Mouse (Mus musculus) CH12.LX (cell line): ENCODE data around the gene Pip5k1b.

Experiments
- CTCF ChIP-seq, 2 experiments: IDR thresholded peaks in 1 of 2; conservative IDR thresholded peaks in 1 of 2; 2 replicates each; pipeline ENCODE4 v1.5.1; 2011 to 2012; ENCODE audit warnings: low read depth in 2 of 2, low read length in 2 of 2, improper control_type of control experiment in 1 of 2, inconsistent platforms in 1 of 2, mild to moderate bottlenecking in 1 of 2, moderate library complexity in 1 of 2
- ELF1 ChIP-seq: IDR thresholded peaks from 2 replicates; pipeline ENCODE4 v1.6.1; 2014; ENCODE audit warnings: low read depth, mild to moderate bottlenecking, inconsistent platforms, low read length, improper control_type of control experiment
- EP300 ChIP-seq: IDR thresholded peaks from 2 replicates; pipeline ENCODE4 v1.6.1; 2011; ENCODE audit warnings: low read length, improper control_type of control experiment
- MAZ ChIP-seq: IDR thresholded peaks from 2 replicates; pipeline ENCODE4 v1.6.1; 2012; ENCODE audit warnings: low read depth, mild to moderate bottlenecking, inconsistent platforms, low read length, improper control_type of control experiment, moderate library complexity
- POLR2A ChIP-seq: IDR thresholded peaks from 2 replicates; pipeline ENCODE4 v1.6.1; 2011; ENCODE audit warnings: low read depth, mild to moderate bottlenecking, improper control_type of control experiment, low read length
- POLR2AphosphoS2 ChIP-seq: IDR thresholded peaks from 2 replicates; pipeline ENCODE4 v1.6.1; 2011; ENCODE audit warnings: low read depth, low read length, improper control_type of control experiment
- UBTF ChIP-seq: IDR thresholded peaks from 2 replicates; pipeline ENCODE4 v1.6.1; 2012; ENCODE audit warnings: low read depth, mild to moderate bottlenecking, inconsistent platforms, low read length, improper control_type of control experiment, moderate library complexity
- USF1 ChIP-seq: IDR thresholded peaks from 2 replicates; pipeline ENCODE4 v1.6.1; 2014; ENCODE audit warnings: low read depth, mild to moderate bottlenecking, inconsistent platforms, low read length, improper control_type of control experiment

DNA sequence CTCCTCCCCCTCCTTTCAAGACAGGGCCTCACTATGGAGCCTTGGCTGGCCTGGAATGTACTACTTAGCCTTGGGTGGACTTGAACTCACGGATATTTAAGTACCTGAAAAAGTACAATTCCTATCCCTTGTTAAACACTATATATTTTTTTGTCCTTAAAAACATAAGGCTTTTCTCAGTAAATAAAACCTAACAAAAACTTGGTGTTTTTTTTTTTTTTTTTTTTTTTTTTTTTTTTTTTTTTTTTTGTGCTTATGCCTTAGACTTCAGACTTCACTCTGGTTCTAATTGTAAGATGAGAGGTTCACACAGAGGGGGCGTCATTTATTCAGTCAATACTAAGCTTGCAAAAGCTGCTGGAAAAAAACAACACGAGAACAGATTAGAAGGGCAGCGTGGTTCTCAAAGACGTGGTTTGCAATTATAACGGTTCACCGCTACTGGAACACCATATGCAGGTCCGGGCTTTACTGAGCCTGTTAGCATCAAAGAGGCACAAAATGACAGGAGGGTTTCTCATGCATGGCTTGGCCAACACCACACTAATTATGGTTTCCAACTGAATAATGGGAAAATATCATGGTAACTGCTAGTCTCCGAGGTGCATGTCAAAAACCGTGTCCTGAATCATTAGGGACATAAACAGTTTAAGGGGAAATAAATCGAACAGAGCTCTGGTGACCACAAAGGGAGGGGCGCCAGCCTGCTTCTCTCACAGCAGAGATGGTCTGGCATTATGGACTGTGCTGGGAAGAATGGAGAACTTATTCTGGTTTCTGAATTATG lies 242.9 kb downstream of the Pip5k1b start:
- TF ChIP-seq USF1 (no peak), EP300 (no peak), ELF1 (no peak), UBTF (no peak), CTCF (conservative IDR thresholded peaks at IDR 0.05 in 1 of 2, IDR thresholded peaks at IDR 0.05 in 1 of 2; ENCODE audit: low read depth in 2 of 2, low read length in 2 of 2) (no peak), POLR2A (no peak), POLR2AphosphoS2 (no peak), MAZ (no peak)
